Mouse (Mus musculus) hindbrain, embryonic 14.5 days (tissue): ENCODE measurements around the gene Tcf20. TPM values are rescaled to one million over a fixed set of nuclear protein-coding genes. Genes with fewer than 3 reads are reported as not detected.

Experiments
- ATAC-seq: fragments of 200-750 bp; cut with Nextera tagmentation; 2 replicates; pipeline ENCODE4 v1.8.0; 2017; ENCODE audit warnings: moderate number of reproducible peaks, mild to moderate bottlenecking, moderate TSS enrichment, moderate library complexity; ENCODE audit not compliant: low FRiP score
- DNase-seq: peaks from one replicate; pipeline ENCODE4 v3.0.0-alpha.2; 2015; ENCODE audit warnings: low spot score
- H3K27ac ChIP-seq: fragments of 300-500 bp; sonication (generic); 2 replicates; pipeline ENCODE4 v1.5.1; 2014; ENCODE audit warnings: mild to moderate bottlenecking, moderate library complexity
- H3K27me3 ChIP-seq: fragments of 300-500 bp; sonication (generic); 2 replicates; pipeline ENCODE4 v1.6.1; 2014; ENCODE audit warnings: mild to moderate bottlenecking, low read length, mixed read lengths; ENCODE audit not compliant: control insufficient read depth, insufficient read depth
- H3K36me3 ChIP-seq: fragments of 300-500 bp; sonication (generic); replicated peaks from 2 replicates; pipeline ENCODE4 v1.6.1; 2014; ENCODE audit not compliant: control insufficient read depth, insufficient read depth
- H3K4me1 ChIP-seq: fragments of 300-500 bp; sonication (generic); replicated peaks from 2 replicates; pipeline ENCODE4 v1.6.1; 2014; ENCODE audit warnings: antibody characterized with exemption, low read length, mixed read lengths; ENCODE audit not compliant: control insufficient read depth, insufficient read depth
- H3K4me2 ChIP-seq: fragments of 300-500 bp; sonication (generic); replicated peaks from 2 replicates; pipeline ENCODE4 v1.6.1; 2014; ENCODE audit warnings: mild to moderate bottlenecking, moderate library complexity
- H3K4me3 ChIP-seq: fragments of 300-500 bp; sonication (generic); replicated peaks from 2 replicates; pipeline ENCODE4 v1.5.1; 2014; ENCODE audit warnings: mild to moderate bottlenecking, low read length
- H3K9ac ChIP-seq: fragments of 300-500 bp; sonication (generic); 2 replicates; pipeline ENCODE4 v1.6.1; 2014
- H3K9me3 ChIP-seq: fragments of 300-500 bp; sonication (generic); 2 replicates; pipeline ENCODE4 v1.6.1; 2016; ENCODE audit warnings: low read length; ENCODE audit not compliant: control insufficient read depth
- WGBS: fragments of 180-500 bp; shearing (Covaris S2); extraction: QIAGEN DNeasy Blood & Tissue Kit; methylation state at CpG from one replicate; pipeline ENCODE4 v1.1.7; 2014; 5-methylcytosine and 5-hydroxymethylcytosine counted together
- polyA plus RNA-seq: library from polyadenylated mRNA; unstranded; fragments of >200 nt; fragmentation: Nextera tagmentation; extraction: Ambion mirVana; gene quantifications from 2 replicates; pipeline ENCODE4 v1.2.1, GENCODE M21; 2014

Tcf20 gene
- polyA plus RNA-seq, 1 experiment from 2014 or later: 14.0 TPM

GRCm38 (mm10) chr15:82964266-82964825, 23.3 kb downstream of the Tcf20 start:
- H3K9ac ChIP-seq: 0 out of 2 replicates have a peak overlapping the region, but pooled peaks have one; percentile 87
- peaks cover 67% of the 10 kb centered on the region for H3K4me1 ChIP-seq
- peak overlapping the region; percentile 82 for H3K27ac ChIP-seq
- ATAC-seq (no peak), DNase-seq (no peak)
- 61% methylated on average over 14 of the region's 14 CpGs for WGBS
- H3K27me3 ChIP-seq: peaks cover 20% of the 10 kb centered on the region
- H3K4me2 ChIP-seq: peak overlapping the region; percentile 80
- H3K9me3 ChIP-seq: no peaks in the 10 kb centered on the region
- H3K4me3 ChIP-seq: peak overlapping the region; percentile 30; the same call in 1 of the 2 replicates
- no peaks in the 10 kb centered on the region for H3K36me3 ChIP-seq

- 2% methylated on average over 13 of the region's 82 CpGs for WGBS
- Histone ChIP-seq H3K4me2 (peak overlapping the region; percentile 80), H3K4me1 (peaks cover 67% of the 10 kb centered on the region), H3K27me3 (peaks cover 20% of the 10 kb centered on the region), H3K36me3 (no peaks in the 10 kb centered on the region), H3K4me3 (peak overlapping the region; percentile 30), H3K9ac (peak overlapping the region; percentile 87), H3K9me3 (no peaks in the 10 kb centered on the region), H3K27ac (peak overlapping the region; percentile 82)
- no peak for DNase-seq
- ATAC-seq: no peak
Observed at GRCm38 (mm10) chr15:82963556-82964156, 24.0 kb downstream of the Tcf20 start.

DNA sequence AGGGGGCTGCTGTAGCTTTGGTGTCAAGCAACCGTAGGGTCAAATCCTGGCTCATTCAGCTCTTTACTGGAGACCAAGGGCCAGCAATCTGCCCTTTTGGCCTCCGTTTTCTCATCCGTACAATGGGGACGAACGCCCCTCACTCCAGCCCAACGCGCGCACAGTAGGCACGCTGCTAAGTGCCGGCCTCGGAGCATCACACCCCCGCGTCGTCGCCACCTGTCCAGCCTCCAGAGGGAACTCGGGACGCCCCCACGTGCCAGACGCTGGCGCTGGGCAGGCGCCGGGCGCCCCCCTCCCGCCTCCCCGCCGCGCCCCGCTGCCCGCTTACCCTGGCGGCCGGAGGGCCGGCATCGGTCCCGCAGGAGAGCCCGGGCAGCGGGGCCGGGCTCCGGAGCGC, 24.6 kb downstream of the Tcf20 start:
- DNase-seq: no peak

DNA sequence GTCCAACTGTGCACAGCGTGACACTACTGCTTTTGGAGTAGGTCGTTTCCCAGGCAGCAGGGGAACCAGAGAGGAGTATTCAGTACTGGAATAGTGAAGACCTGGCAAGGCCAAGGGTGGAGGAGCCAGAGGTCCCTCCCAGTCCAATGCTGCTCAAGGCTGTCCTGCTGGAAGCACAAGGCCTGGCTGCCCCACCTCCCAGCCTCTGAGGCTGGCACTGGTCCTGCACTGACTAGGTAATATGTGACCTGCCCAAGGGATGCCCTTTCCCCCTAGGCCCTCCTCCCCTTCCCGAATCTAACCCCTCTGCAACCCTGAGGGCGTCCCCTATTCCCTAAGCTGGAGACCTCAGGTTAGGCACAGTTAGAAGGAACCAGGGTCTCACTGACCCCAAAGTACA, 25.1 kb downstream of the Tcf20 start:
- Histone ChIP-seq H3K4me2 (peak overlapping the region; percentile 80), H3K4me3 (peak overlapping the region; percentile 56), H3K36me3 (no peaks in the 10 kb centered on the region), H3K27ac (peak overlapping the region; percentile 87; the same call in 1 of the 2 replicates), H3K4me1 (peaks cover 65% of the 10 kb centered on the region), H3K9me3 (no peaks in the 10 kb centered on the region), H3K27me3 (peaks cover 20% of the 10 kb centered on the region), H3K9ac (peak overlapping the region; percentile 87)
- WGBS: 33% methylated on average over 4 of the region's 4 CpGs
- DNase-seq (no peak), ATAC-seq (no peak)

More for the DNA sequence above, 24.6 kb downstream of the Tcf20 start:
- Histone ChIP-seq H3K4me1 (peaks cover 67% of the 10 kb centered on the region), H3K36me3 (no peaks in the 10 kb centered on the region), H3K4me3 (peak overlapping the region; percentile 56), H3K9me3 (no peaks in the 10 kb centered on the region), H3K27me3 (peaks cover 20% of the 10 kb centered on the region), H3K27ac (peak overlapping the region; percentile 87), H3K9ac (peak overlapping the region; percentile 87), H3K4me2 (peak overlapping the region; percentile 80)
- no peak for ATAC-seq
- WGBS: 2% methylated on average over 30 of the region's 39 CpGs

- WGBS: 2% methylated on average over 24 of the region's 26 CpGs
- ATAC-seq (peak; percentile 16; the same call in 1 of the 2 replicates), DNase-seq (peak; percentile 25)
- Histone ChIP-seq H3K36me3 (no peaks in the 10 kb centered on the region), H3K9me3 (no peaks in the 10 kb centered on the region), H3K27me3 (peaks cover 11% of the 10 kb centered on the region; the same call in 1 of the 2 replicates), H3K9ac (peak overlapping the region; percentile 65), H3K27ac (peak overlapping the region; percentile 84), H3K4me1 (peaks cover 72% of the 10 kb centered on the region), H3K4me2 (peak overlapping the region; percentile 80), H3K4me3 (peak overlapping the region; percentile 56)
Observed at GRCm38 (mm10) chr15:82960786-82961561, 26.7 kb downstream of the Tcf20 start.

DNA sequence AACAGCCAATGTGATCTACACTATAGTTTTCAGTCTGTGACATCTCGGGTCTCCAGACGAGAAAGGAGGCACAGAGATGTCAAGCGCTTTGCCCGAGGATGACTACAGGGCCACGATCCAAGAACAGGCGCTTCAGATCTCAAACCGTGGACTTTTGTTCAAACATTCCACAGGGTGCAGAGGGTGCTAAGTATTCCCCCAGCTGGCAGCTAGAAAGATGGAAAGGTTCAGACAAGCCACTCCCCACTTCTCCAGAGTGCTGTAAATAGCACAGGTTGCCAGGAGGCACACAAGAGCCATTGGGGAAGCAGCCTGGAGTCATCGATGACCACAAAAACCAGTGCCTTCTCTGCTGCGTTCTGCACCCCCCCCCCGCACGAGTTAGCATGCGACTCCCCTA, 28.5 kb downstream of the Tcf20 start:
- Histone ChIP-seq H3K27me3 (peaks cover 11% of the 10 kb centered on the region; the same call in 1 of the 2 replicates), H3K9me3 (no peaks in the 10 kb centered on the region), H3K4me2 (peak overlapping the region; percentile 80), H3K36me3 (no peaks in the 10 kb centered on the region), H3K27ac (peak overlapping the region; percentile 86), H3K9ac (0 out of 2 replicates have a peak overlapping the region, but pooled peaks have one; percentile 17), H3K4me1 (peaks cover 67% of the 10 kb centered on the region), H3K4me3 (no peak overlapping the region)
- ATAC-seq (no peak), DNase-seq (no peak)
- WGBS: 56% methylated on average over 12 of the region's 12 CpGs

GRCm38 (mm10) chr15:82958253-82958701, 29.4 kb downstream of the Tcf20 start:
- H3K36me3 ChIP-seq: no peaks in the 10 kb centered on the region
- under 1% methylated on average over 16 of the region's 16 CpGs for WGBS
- H3K27me3 ChIP-seq: peaks cover 11% of the 10 kb centered on the region
- peak; percentile 71 for DNase-seq
- peak; percentile 44 for ATAC-seq
- peak overlapping the region; percentile 59 for H3K9ac ChIP-seq
- peaks cover 73% of the 10 kb centered on the region for H3K4me1 ChIP-seq
- H3K4me2 ChIP-seq: peak overlapping the region; percentile 80
- H3K4me3 ChIP-seq: peak overlapping the region; percentile 5; the same call in 1 of the 2 replicates
- H3K27ac ChIP-seq: peak overlapping the region; percentile 86
- no peaks in the 10 kb centered on the region for H3K9me3 ChIP-seq

DNA sequence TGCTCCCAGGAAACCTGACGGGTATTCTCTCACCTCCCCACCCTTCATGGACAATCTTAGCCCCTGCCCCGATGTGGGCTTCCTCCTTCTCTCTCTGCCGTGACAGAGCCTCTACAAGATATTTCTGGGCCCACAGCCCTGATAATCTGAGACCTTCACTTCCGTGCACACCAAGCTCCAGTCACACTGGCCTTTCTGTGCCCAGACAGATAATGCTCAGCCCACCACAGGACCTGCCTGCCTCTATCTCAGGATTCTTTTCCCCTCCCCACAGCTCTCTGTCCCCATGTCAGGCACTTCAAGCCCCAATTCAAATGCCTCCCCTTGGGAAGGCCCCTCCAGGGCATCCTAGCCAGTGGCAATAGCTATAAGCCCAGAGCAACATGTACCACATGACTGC, 31.0 kb downstream of the Tcf20 start:
- ATAC-seq (no peak), DNase-seq (no peak)
- Histone ChIP-seq H3K36me3 (no peaks in the 10 kb centered on the region), H3K27ac (no peak overlapping the region; the same call in 1 of the 2 replicates), H3K4me1 (peaks cover 73% of the 10 kb centered on the region), H3K4me2 (no peak overlapping the region), H3K4me3 (no peak overlapping the region), H3K9ac (no peak overlapping the region), H3K27me3 (peaks cover 11% of the 10 kb centered on the region), H3K9me3 (no peaks in the 10 kb centered on the region)
- 71% methylated on average over 4 of the region's 4 CpGs for WGBS

- WGBS: 65% methylated on average over 3 of the region's 3 CpGs
- Histone ChIP-seq H3K27ac (no peak overlapping the region; the same call in 1 of the 2 replicates), H3K36me3 (no peaks in the 10 kb centered on the region), H3K27me3 (peaks cover 8% of the 10 kb centered on the region), H3K4me3 (no peak overlapping the region), H3K9ac (no peak overlapping the region), H3K9me3 (no peaks in the 10 kb centered on the region), H3K4me1 (peaks cover 68% of the 10 kb centered on the region), H3K4me2 (no peak overlapping the region)
- DNase-seq (no peak), ATAC-seq (no peak)
Observed at GRCm38 (mm10) chr15:82956310-82956709, 31.4 kb downstream of the Tcf20 start.
